Mouse (Mus musculus) v-Abl transformed pro-B cells (cell line): ENCODE measurements around the gene Tigd2.

Experiments
- in situ Hi-C, 2 experiments: fragments of 400-800 bp; cut with MboI; formaldehyde crosslinking; loops; one replicate each; pipeline ENCODE4 v1.15.1; 2025; ENCODE audit not compliant: unreplicated experiment in 2 of 2

The Tigd2 gene

GRCm38 (mm10) chr6:59208685-59209298 lies at the start of gene Tigd2:
TSS of gene Tigd2 (plus strand) at chr6:59208870.
- in situ Hi-C loops: no loop called here

DNA sequence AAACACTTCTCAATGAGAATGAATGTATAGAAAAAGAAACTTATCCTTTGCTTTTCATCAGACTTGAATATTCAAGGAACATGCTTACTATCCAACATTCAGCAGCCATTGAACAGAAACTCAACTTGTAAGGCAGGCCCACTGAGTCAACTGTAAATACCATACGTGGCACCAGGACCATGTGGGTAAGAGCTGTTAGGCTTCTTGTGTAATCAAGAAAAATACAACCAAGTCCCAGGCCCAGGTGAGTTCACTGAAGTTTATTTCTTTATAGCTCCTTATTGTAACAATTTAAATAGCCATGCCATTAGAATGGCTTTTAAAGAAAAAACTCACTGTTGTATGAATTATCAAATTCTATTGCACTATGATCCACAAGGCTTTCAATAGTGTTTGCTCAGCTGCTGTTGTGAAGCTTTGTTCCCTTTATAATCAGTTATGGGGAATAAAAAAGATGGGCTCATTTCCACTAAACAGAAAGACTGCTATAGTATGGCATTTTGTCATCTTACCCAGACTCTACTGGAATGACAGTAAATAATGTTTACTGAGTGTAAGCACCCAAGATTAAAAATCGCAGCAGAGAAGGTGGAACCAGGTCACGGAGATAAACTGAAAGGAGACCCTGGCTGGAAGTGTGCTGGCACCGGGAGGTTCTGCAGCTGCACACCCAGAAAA lies 46.7 kb upstream of the Tigd2 start:
- in situ Hi-C loops: no loop called here

GRCm38 (mm10) chr6:59162887-59163286 lies 45.8 kb upstream of the Tigd2 start:
- in situ Hi-C loops: no loop called here

- in situ Hi-C loops: no loop called here
Observed at GRCm38 (mm10) chr6:59163407-59163806, 45.3 kb upstream of the Tigd2 start.

DNA sequence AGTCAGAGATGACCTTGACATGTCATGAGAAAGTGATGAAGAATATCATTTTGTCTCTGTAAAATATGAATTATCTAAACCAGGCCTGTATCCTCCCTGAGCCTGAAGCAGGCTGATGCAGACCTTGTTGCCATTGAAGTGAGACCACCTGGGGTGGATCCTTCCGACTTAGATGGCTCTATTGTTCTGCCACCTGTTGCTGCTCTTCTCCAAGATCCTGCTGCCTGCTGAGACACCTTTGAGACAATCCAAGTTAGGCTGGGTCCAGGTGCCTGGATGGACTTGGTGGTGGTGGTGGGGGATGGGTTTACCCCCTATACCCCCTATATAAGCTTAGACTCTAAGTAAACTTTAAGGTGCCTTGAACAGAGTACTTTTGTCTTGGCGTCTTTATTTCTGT lies 39.7 kb upstream of the Tigd2 start:
- in situ Hi-C loops: no loop called here

GRCm38 (mm10) chr6:59171230-59171629 lies 37.4 kb upstream of the Tigd2 start:
- in situ Hi-C loops: no loop called here

DNA sequence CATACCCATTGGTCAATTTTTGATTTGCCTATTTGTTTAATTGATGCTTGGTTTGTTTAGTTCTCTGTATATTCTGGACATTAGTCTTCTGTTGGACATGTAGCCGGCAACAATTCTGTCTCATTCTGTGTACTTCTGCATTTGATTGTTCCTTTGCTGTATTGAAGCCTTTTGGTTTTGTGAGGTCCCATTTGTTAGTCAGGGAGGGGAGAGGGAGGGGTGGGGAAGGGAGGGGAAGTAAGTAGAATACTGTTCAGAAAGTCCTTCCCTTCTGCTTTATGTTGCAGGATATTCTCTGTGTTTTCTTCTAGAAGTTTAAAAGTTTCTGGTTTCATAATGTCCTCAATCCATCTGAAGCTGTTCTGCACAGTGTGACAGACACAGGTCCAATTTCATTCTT lies 34.7 kb upstream of the Tigd2 start:
- in situ Hi-C loops: no loop called here

GRCm38 (mm10) chr6:59178051-59178450 lies 30.6 kb upstream of the Tigd2 start:
- in situ Hi-C loops: loop anchor here (5.0 to 25.0 kb wide), 8 partner anchors 156 to 1641 kb away; partner anchors contain the start of genes Fam13a (in 1 of the 2), Ppm1k (in 1 of the 2) and Pyurf (in 1 of the 2)

GRCm38 (mm10) chr6:59180376-59180996 lies 28.2 kb upstream of the Tigd2 start:
- in situ Hi-C loops: loop anchor here (5.0 to 25.0 kb wide), 8 partner anchors 186 to 1643 kb away; partner anchors contain the start of genes Herc3 (in 2 of the 2), Lancl2 (in 1 of the 2), Ppm1k (in 1 of the 2) and Pyurf (in 1 of the 2)

DNA sequence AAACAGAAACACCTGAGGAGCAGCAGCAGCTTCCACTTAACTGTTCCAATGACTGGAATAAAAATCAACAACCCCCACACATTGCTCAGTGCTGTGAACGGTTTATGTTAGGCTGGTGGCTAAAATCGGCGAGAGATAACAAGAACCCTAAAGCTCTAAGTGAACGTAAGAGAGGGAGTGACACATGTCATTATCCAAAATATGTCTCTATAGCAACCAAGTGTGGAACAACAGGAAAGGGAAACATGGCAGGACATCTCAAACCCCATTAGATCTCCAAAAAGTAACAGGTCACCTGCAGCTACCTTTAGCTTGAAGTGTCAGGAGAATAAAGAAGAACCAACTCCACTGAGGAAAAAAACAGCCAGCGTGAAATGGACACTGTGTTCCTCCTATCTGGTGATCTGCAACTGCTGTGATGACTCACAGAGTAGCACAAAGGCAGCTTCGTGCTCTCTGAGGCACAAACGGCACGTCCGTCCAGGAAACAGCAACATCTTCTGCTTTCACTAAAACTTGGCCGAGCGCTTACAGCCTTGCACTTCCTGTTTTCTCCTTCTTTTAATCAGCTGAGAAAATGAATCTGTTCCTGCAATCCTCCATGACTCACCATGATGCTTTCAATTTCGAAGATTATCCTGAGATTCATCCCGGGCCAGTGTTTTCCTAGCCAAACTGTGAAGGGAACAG lies 23.5 kb upstream of the Tigd2 start:
- in situ Hi-C loops: loop anchor here (10.0 to 25.0 kb wide), 6 partner anchors 190 to 1648 kb away; partner anchors contain the start of genes Herc3 (in 2 of the 2), Lancl2 (in 1 of the 2), Ppm1k (in 1 of the 2) and Pyurf (in 1 of the 2)

GRCm38 (mm10) chr6:59190006-59190405 lies 18.7 kb upstream of the Tigd2 start:
- in situ Hi-C loops: loop anchor here (10.0 to 25.0 kb wide), 3 partner anchors 1503 to 1655 kb away; partner anchors contain the start of genes Ppm1k (in 2 of the 2) and Pyurf (in 1 of the 2)

- in situ Hi-C loops: loop anchor here (10.0 to 25.0 kb wide), 3 partner anchors 1507 to 1660 kb away; partner anchors contain the start of genes Ppm1k (in 2 of the 2) and Pyurf (in 1 of the 2)
Observed at GRCm38 (mm10) chr6:59194518-59194917, 14.2 kb upstream of the Tigd2 start.

GRCm38 (mm10) chr6:59195849-59196635 lies 12.6 kb upstream of the Tigd2 start:
- in situ Hi-C loops: loop anchor here (10.0 to 25.0 kb wide), 3 partner anchors 1509 to 1661 kb away; partner anchors contain the start of genes Ppm1k (in 2 of the 2) and Pyurf (in 1 of the 2)

DNA sequence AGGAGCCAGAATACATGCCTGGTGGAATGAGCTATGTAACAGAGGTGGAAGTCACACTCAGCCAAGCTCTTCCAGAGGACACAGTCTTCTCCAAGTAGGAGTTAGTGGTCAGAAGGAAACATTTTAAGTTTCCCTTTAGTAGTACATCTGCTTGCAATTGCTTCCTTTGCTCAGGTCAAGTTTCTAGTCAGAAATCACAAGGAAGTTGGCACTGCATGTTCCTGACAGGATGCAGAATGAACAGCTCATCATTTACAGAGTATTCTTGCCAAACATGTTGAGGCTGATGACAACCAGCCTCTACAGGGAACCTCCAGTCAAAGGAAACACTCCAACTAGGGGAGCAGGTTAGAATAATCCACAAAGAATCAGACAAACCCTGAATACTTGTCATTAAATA lies 11.9 kb upstream of the Tigd2 start:
- in situ Hi-C loops: loop anchor here (10.0 to 25.0 kb wide), 3 partner anchors 1509 to 1662 kb away; partner anchors contain the start of genes Ppm1k (in 2 of the 2) and Pyurf (in 1 of the 2)

- in situ Hi-C loops: loop anchor here (10.0 to 25.0 kb wide), 3 partner anchors 1511 to 1664 kb away; partner anchors contain the start of genes Ppm1k (in 2 of the 2) and Pyurf (in 1 of the 2)
Observed at GRCm38 (mm10) chr6:59198356-59198755, 10.3 kb upstream of the Tigd2 start.

- in situ Hi-C loops: loop anchor here (10.0 to 25.0 kb wide), 3 partner anchors 1512 to 1664 kb away; partner anchors contain the start of genes Ppm1k (in 2 of the 2) and Pyurf (in 1 of the 2)
Observed at GRCm38 (mm10) chr6:59199021-59199420, 9.6 kb upstream of the Tigd2 start.

GRCm38 (mm10) chr6:59207561-59207960 lies 1.1 kb upstream of the Tigd2 start:
- in situ Hi-C loops: no loop called here

DNA sequence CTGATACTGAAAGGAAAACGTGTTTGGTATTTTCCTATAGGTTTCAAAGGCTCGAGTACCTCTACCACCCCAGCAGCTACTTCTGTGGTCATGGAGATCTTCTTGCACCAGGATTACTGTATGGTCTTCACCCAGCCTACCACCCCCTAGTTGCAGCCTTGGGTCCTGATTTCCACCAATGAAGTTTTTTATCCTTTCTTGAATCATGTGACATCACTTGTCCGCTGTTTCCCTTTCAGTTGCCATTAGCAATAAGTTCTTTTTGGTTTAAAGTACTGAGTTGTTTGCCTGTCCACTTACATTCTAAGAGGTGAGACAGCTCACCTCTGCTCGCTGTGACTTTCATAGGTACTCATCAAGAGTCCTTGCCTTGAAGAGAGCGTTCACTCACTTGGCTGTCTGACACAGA lies 633 bp downstream of the Tigd2 start:
- in situ Hi-C loops: no loop called here

DNA sequence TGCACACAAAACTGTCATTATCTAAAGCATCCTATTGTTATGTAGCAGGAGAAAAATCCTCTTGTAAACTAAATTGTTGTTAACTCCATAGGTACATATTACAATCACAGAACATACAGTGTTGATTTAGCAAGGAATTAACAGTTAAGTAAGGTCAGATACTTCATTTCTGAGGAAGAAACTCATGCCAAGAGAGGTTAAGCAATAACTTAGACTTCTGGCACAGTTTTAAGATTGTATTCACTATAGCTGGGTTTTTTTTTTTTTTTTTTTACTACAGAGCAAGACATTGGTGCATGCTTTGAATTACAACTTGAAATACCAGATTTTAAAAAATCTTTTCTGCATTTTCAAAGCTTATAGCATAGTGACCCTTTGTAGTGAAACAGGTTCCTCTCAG lies 24.5 kb downstream of the Tigd2 start:
- in situ Hi-C loops: loop anchor here in 1 of 2 experiments (25.0 kb wide), 1 partner anchor 429 kb away; no protein-coding TSS in a partner anchor
